Mouse (Mus musculus) kidney, postnatal 0 days (tissue): ENCODE results near the gene Mafk. TPM values are rescaled to one million over a fixed set of nuclear protein-coding genes. Genes with fewer than 3 reads are reported as not detected.

Source experiments
- ATAC-seq: fragments of 200-750 bp; cut with Nextera tagmentation; replicated peaks from 2 replicates; pipeline ENCODE4 v1.8.0; 2017; ENCODE audit warnings: low read depth, moderate number of reproducible peaks, moderate TSS enrichment, moderate library complexity; ENCODE audit not compliant: low FRiP score
- DNase-seq: peaks from one replicate; pipeline ENCODE4 v3.0.0-alpha.2; 2016; ENCODE audit warnings: low spot score
- H3K27ac ChIP-seq: fragments of 300-500 bp; sonication (generic); 2 replicates; pipeline ENCODE4 v1.5.1; 2014; ENCODE audit warnings: mild to moderate bottlenecking
- H3K27me3 ChIP-seq: fragments of 300-500 bp; sonication (generic); 2 replicates; pipeline ENCODE4 v1.6.1; 2014; ENCODE audit warnings: low read length, mixed read lengths; ENCODE audit not compliant: insufficient read depth
- H3K36me3 ChIP-seq: fragments of 300-500 bp; sonication (generic); 2 replicates; pipeline ENCODE4 v1.6.1; 2014; ENCODE audit warnings: low read length, mixed read lengths; ENCODE audit not compliant: insufficient read depth
- H3K4me1 ChIP-seq: fragments of 300-500 bp; sonication (generic); replicated peaks from 2 replicates; pipeline ENCODE4 v1.6.1; 2014; ENCODE audit warnings: antibody characterized with exemption, low read length, mixed read lengths; ENCODE audit not compliant: insufficient read depth
- H3K4me2 ChIP-seq: fragments of 300-500 bp; sonication (generic); 2 replicates; pipeline ENCODE4 v1.6.1; 2014; ENCODE audit warnings: mild to moderate bottlenecking, low read length, moderate library complexity, mixed read lengths
- H3K4me3 ChIP-seq: fragments of 300-500 bp; sonication (generic); replicated peaks from 2 replicates; pipeline ENCODE4 v1.5.1; 2014; ENCODE audit warnings: low read depth, low read length
- H3K9ac ChIP-seq: fragments of 300-500 bp; sonication (generic); 2 replicates; pipeline ENCODE4 v1.6.1; 2014; ENCODE audit warnings: low read depth, low read length
- H3K9me3 ChIP-seq: fragments of 300-500 bp; sonication (generic); replicated peaks from 2 replicates; pipeline ENCODE4 v1.6.1; 2016; ENCODE audit warnings: low read length, inconsistent platforms, mixed read lengths
- CTCF ChIP-seq: IDR thresholded peaks from 2 replicates; pipeline ENCODE4 v1.5.1; 2016; ENCODE audit warnings: antibody characterized with exemption, low read depth, mild to moderate bottlenecking, moderate library complexity
- WGBS: fragments of 180-500 bp; shearing (Covaris S2); extraction: QIAGEN DNeasy Blood & Tissue Kit; methylation state at CpG from one replicate; pipeline ENCODE4 v1.1.7; 2014; 5-methylcytosine and 5-hydroxymethylcytosine counted together
- microRNA-seq: library from miRNA; unstranded; fragments of <30 nt; microRNA quantifications from one replicate; pipeline ENCODE4, GENCODE M21; 2016
- polyA plus RNA-seq: library from polyadenylated mRNA; unstranded; fragments of >200 nt; fragmentation: Nextera tagmentation; extraction: Ambion mirVana; gene quantifications from 2 replicates; pipeline ENCODE4 v1.2.1, GENCODE M21; 2015

Gene Mafk
- polyA plus RNA-seq, 1 experiment from 2014 or later, result 12.8 TPM

GRCm38 (mm10) chr5:139849626-139850320 is 58.5 kb downstream of the Mafk start:
- Histone ChIP-seq H3K4me1 (no peaks in the 10 kb centered on the region), H3K4me2 (no peak overlapping the region), H3K36me3 (no peaks in the 10 kb centered on the region), H3K4me3 (no peak overlapping the region), H3K9ac (no peak overlapping the region), H3K9me3 (no peaks in the 10 kb centered on the region; the same call in 1 of the 2 replicates), H3K27ac (no peak overlapping the region), H3K27me3 (no peaks in the 10 kb centered on the region)
- ATAC-seq, result no peak
- TF ChIP-seq CTCF, result no peak
- 58% methylated on average over 12 of the region's 12 CpGs for WGBS
- DNase-seq, result no peak

Small RNA genes within 50 kb of the gene (microRNA-seq; reads per million reads assigned to microRNA genes)
- gene Mir7037, result not detected

Other genes starting within 250 kb of the Mafk start
- gene Uncx, start 248.0 kb upstream of the Mafk start, polyA plus RNA-seq, result 44.8 and 50.9 TPM in 2 replicates
- gene Micall2, start 55.2 kb upstream of the Mafk start, polyA plus RNA-seq, result 4.2 and 4.6 TPM in 2 replicates
- gene Ints1, start 15.8 kb upstream of the Mafk start, polyA plus RNA-seq, result 17.9 and 19.0 TPM in 2 replicates
- 11.2 and 13.3 TPM in 2 replicates for gene Tmem184a, start 28.4 kb downstream of the Mafk start, polyA plus RNA-seq
- gene Gm26938, start 34.9 kb downstream of the Mafk start, polyA plus RNA-seq, result not detected in 2 replicates
- 61.0 and 66.9 TPM in 2 replicates for gene Psmg3, start 35.4 kb downstream of the Mafk start, polyA plus RNA-seq
- gene Elfn1, start 116.4 kb downstream of the Mafk start, polyA plus RNA-seq, result 0.22 and 0.33 TPM in 2 replicates